Mouse (Mus musculus) G1E (cell line): ENCODE data around the gene Cse1l. TPM values are rescaled to one million over a fixed set of nuclear protein-coding genes. Genes with fewer than 3 reads are reported as not detected.

Experiments used
- ATAC-seq: 2 replicates; pipeline ENCODE4 v1.8.0; 2016; ENCODE audit warnings: mild to moderate bottlenecking; ENCODE audit not compliant: insufficient number of reproducible peaks, poor library complexity, low FRiP score, severe bottlenecking; ENCODE audit errors: extremely low read depth
- DNase-seq: peaks from one replicate; pipeline ENCODE4 v3.0.0; 2012; ENCODE audit warnings: low spot score
- H3K27me3 ChIP-seq: 2 replicates; pipeline ENCODE4 v1.6.1; 2012; ENCODE audit warnings: mild to moderate bottlenecking, low read length, inconsistent platforms; ENCODE audit not compliant: insufficient read depth
- H3K36me3 ChIP-seq: replicated peaks from 2 replicates; pipeline ENCODE3; 2012; ENCODE audit warnings: mild to moderate bottlenecking, inconsistent platforms
- H3K4me1 ChIP-seq: 2 replicates; pipeline ENCODE4 v1.6.1; 2012; ENCODE audit warnings: low read depth, low read length, inconsistent platforms, mixed read lengths; ENCODE audit not compliant: insufficient read depth
- H3K4me3 ChIP-seq: 2 replicates; pipeline ENCODE4 v1.5.1; 2012; ENCODE audit warnings: low read depth, mild to moderate bottlenecking, inconsistent platforms, low read length, moderate library complexity, mixed read lengths
- H3K9me3 ChIP-seq: replicated peaks from 2 replicates; pipeline ENCODE4 v1.6.1; 2012; ENCODE audit warnings: inconsistent platforms
- CTCF ChIP-seq: IDR thresholded peaks from 2 replicates; pipeline ENCODE4 v1.5.1; 2012; ENCODE audit warnings: low read depth, low read length, inconsistent platforms, mixed read lengths
- GATA1 ChIP-seq: IDR thresholded peaks from 2 replicates; pipeline ENCODE4 v1.6.1; 2012; ENCODE audit warnings: borderline replicate concordance, low read length, inconsistent platforms, mixed read lengths
- GATA2 ChIP-seq: IDR thresholded peaks from 2 replicates; pipeline ENCODE4 v1.6.1; 2012; ENCODE audit warnings: low read depth, low read length, inconsistent platforms, borderline replicate concordance
- POLR2AphosphoS5 ChIP-seq: IDR thresholded peaks from 2 replicates; pipeline ENCODE4 v1.6.1; 2012; ENCODE audit warnings: low read depth, low read length, inconsistent platforms; ENCODE audit not compliant: insufficient replicate concordance
- TAL1 ChIP-seq: conservative IDR thresholded peaks from 2 replicates; pipeline ENCODE4 v1.6.1; 2012; ENCODE audit warnings: low read depth, low read length, inconsistent platforms, mixed read lengths
- polyA plus RNA-seq: library from polyadenylated mRNA; stranded (reverse); fragments of >175 nt; gene quantifications from 2 replicates; pipeline ENCODE4 v1.2.3, GENCODE M21; 2012
- total RNA-seq, 2 experiments: library from RNA; stranded (forward) in 1 of 2; stranded (reverse) in 1 of 2; fragments of 200-1000 nt in 1 of 2; fragments of >200 nt in 1 of 2; fragmentation: Nextera tagmentation in 1 of 2; gene quantifications; 2 replicates each; pipeline ENCODE4 v1.2.3; 2014 to 2017

The Cse1l gene
- total and polyA plus RNA-seq, 3 experiments = 18.2 to 174 (median 141) TPM

DNA sequence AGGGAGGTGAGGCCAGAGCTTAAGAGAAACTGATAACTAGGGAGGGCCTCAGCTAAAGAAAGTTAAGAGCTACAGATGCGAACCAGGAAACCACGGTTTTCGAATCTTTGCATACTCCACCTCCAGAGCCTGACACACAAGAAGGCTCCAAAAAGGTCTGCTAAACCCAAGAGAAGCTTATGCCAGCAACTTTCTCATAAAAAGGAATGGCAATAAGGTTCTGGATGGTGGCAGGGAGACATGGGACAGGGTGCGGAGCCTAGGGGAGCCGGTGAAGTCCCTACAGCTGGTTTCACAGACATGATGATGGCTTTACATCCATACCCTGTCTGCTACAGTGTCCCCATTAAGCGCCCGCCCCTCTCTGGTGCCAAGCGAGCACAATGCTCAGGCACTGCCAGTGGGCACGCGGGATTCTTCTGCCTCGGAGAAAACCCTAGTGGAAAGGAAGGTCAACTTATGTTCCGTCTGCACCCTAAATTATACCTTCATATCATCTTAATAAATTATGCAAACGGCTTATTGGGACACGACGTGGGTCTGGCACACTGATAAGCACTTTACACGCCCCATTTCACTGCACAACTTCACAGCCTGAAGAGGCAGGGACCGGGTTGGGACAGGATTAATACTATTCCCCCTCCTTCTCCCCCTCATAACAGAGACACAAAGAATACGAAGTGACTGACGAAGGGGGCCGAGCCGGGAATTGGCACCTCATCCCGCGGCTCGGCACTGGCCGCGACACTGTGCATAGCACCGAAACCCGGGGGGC is 89.4 kb downstream of the Cse1l start:
- H3K27me3 ChIP-seq = peaks cover 3% of the 10 kb centered on the region; the same call in 1 of the 2 replicates
- DNase-seq (peak; percentile 43), ATAC-seq (peak; percentile 54)
- peaks cover 59% of the 10 kb centered on the region for H3K4me1 ChIP-seq
- TF ChIP-seq TAL1 (no peak; the same call in 1 of the 2 replicates), POLR2AphosphoS5 (no peak), CTCF (no peak), GATA2 (no peak), GATA1 (no peak)
- no peaks in the 10 kb centered on the region for H3K9me3 ChIP-seq
- H3K4me3 ChIP-seq = peak overlapping the region; percentile 92
- peaks cover 4% of the 10 kb centered on the region for H3K36me3 ChIP-seq

Other genes starting within 250 kb of the Cse1l start
- 18.7 and 21.6 TPM in 2 replicates for gene Prex1, start 192.2 kb upstream of the Cse1l start, total RNA-seq (2014; fragmentation: Nextera tagmentation)
- 3.8 and 4.0 TPM in 2 replicates for gene Prex1, start 192.2 kb upstream of the Cse1l start, total RNA-seq (2017)
- gene Prex1, start 192.2 kb upstream of the Cse1l start, polyA plus RNA-seq = 5.0 and 5.9 TPM in 2 replicates
- 5.0 and 6.2 TPM in 2 replicates for gene Trp53rkb, start 113.5 kb upstream of the Cse1l start, total RNA-seq (2014; fragmentation: Nextera tagmentation)
- gene Trp53rkb, start 113.5 kb upstream of the Cse1l start, total RNA-seq (2017) = 3.9 and 4.8 TPM in 2 replicates
- gene Trp53rkb, start 113.5 kb upstream of the Cse1l start, polyA plus RNA-seq = 2.9 and 4.1 TPM in 2 replicates
- gene Arfgef2, start 100.5 kb upstream of the Cse1l start, total RNA-seq (2014; fragmentation: Nextera tagmentation) = 30.0 and 30.8 TPM in 2 replicates
- 24.2 and 26.9 TPM in 2 replicates for gene Arfgef2, start 100.5 kb upstream of the Cse1l start, total RNA-seq (2017)
- gene Arfgef2, start 100.5 kb upstream of the Cse1l start, polyA plus RNA-seq = 6.0 and 7.1 TPM in 2 replicates
- 30.9 and 34.9 TPM in 2 replicates for gene Stau1, start 90.3 kb downstream of the Cse1l start, total RNA-seq (2014; fragmentation: Nextera tagmentation)
- gene Stau1, start 90.3 kb downstream of the Cse1l start, total RNA-seq (2017) = 16.9 and 23.4 TPM in 2 replicates
- 28.4 and 31.8 TPM in 2 replicates for gene Stau1, start 90.3 kb downstream of the Cse1l start, polyA plus RNA-seq
- 67.3 and 80.6 TPM in 2 replicates for gene Ddx27, start 109.2 kb downstream of the Cse1l start, total RNA-seq (2014; fragmentation: Nextera tagmentation)
- gene Ddx27, start 109.2 kb downstream of the Cse1l start, total RNA-seq (2017) = 89.3 and 101 TPM in 2 replicates
- 124 and 137 TPM in 2 replicates for gene Ddx27, start 109.2 kb downstream of the Cse1l start, polyA plus RNA-seq
- gene Znfx1, start 157.0 kb downstream of the Cse1l start, total RNA-seq (2014; fragmentation: Nextera tagmentation) = 9.6 and 21.6 TPM in 2 replicates
- gene Znfx1, start 157.0 kb downstream of the Cse1l start, total RNA-seq (2017) = 12.4 and 13.5 TPM in 2 replicates
- 3.0 and 4.1 TPM in 2 replicates for gene Znfx1, start 157.0 kb downstream of the Cse1l start, polyA plus RNA-seq